Mouse (Mus musculus) gastrocnemius, adult 2 months (tissue): ENCODE measurements around the gene A530064D06Rik. TPM values are rescaled to one million over a fixed set of nuclear protein-coding genes. Genes with fewer than 3 reads are reported as not detected.
"Not testable (repeated sequence)": the region's sequence is repeated elsewhere in the genome, so short reads cannot be mapped to it uniquely, and the experiment has no call there.

Source experiments
- DNase-seq: peaks from one replicate; pipeline ENCODE4 v3.0.0; 2022
- H3K27ac ChIP-seq: fragments of 200-600 bp; 2 replicates; pipeline ENCODE4 v1.8.1; 2022; ENCODE audit warnings: mild to moderate bottlenecking
- H3K4me3 ChIP-seq: fragments of 200-600 bp; 2 replicates; pipeline ENCODE4 v1.8.1; 2022; ENCODE audit warnings: mild to moderate bottlenecking, moderate library complexity
- CTCF ChIP-seq: fragments of 200-600 bp; IDR thresholded peaks from 2 replicates; pipeline ENCODE4 v1.8.1; 2022; ENCODE audit warnings: antibody characterized with exemption, mild to moderate bottlenecking, moderate library complexity
- intact Hi-C: fragments of 180-260 bp; cut with DNase I; formaldehyde crosslinking; loops from one replicate; pipeline ENCODE4 v1.15.1; 2025
- long read RNA-seq, 2 experiments: library from polyadenylated mRNA; stranded (forward); transcript quantifications; one replicate each; pipeline ENCODE4 v2.0.0; 2021
- total RNA-seq, 2 experiments: library from RNA; stranded (reverse); gene quantifications; 2 replicates each; pipeline ENCODE4 v1.2.3; 2021

Gene A530064D06Rik
- not detected for total RNA-seq
- long read RNA-seq, experiment 1: 0 reads
- long read RNA-seq, experiment 2: 0 reads

- H3K4me3 ChIP-seq, DNase-seq, H3K27ac ChIP-seq, intact Hi-C loops: not testable (repeated sequence)
Observed at GRCm38 (mm10) chr17:48167103-48167502, at the start of gene A530064D06Rik. A530064D06Rik (minus strand) TSS chr17:48167275.

- intact Hi-C loops: no loop called here
- no peak for TF ChIP-seq CTCF
- DNase-seq: no peak
- Histone ChIP-seq H3K4me3 (no peak overlapping the region), H3K27ac (no peak overlapping the region)
Observed at GRCm38 (mm10) chr17:48215429-48215828, 48.4 kb upstream of the A530064D06Rik start.

- DNase-seq: no peak
- no peak overlapping the region for H3K27ac ChIP-seq
- no peak for TF ChIP-seq CTCF
- intact Hi-C loops: no loop called here
- no peak overlapping the region for H3K4me3 ChIP-seq
Observed at GRCm38 (mm10) chr17:48213511-48213910, 46.4 kb upstream of the A530064D06Rik start.

- Histone ChIP-seq H3K27ac (no peak overlapping the region), H3K4me3 (no peak overlapping the region)
- intact Hi-C loops: no loop called here
- no peak for TF ChIP-seq CTCF
- DNase-seq: no peak
Observed at GRCm38 (mm10) chr17:48212596-48212995, 45.5 kb upstream of the A530064D06Rik start.

GRCm38 (mm10) chr17:48203086-48203485 lies 36.0 kb upstream of the A530064D06Rik start:
- no peak overlapping the region for H3K4me3 ChIP-seq

GRCm38 (mm10) chr17:48192366-48192765 lies 25.3 kb upstream of the A530064D06Rik start:
- intact Hi-C loops: no loop called here
- no peak for TF ChIP-seq CTCF
- no peak for DNase-seq
- Histone ChIP-seq H3K4me3 (no peak overlapping the region), H3K27ac (no peak overlapping the region)

More at GRCm38 (mm10) chr17:48203086-48203485, 36.0 kb upstream of the A530064D06Rik start:
- no peak for DNase-seq
- no peak for TF ChIP-seq CTCF
- intact Hi-C loops: no loop called here
- H3K27ac ChIP-seq: no peak overlapping the region

GRCm38 (mm10) chr17:48185252-48185651 lies 18.2 kb upstream of the A530064D06Rik start:
- TF ChIP-seq CTCF: no peak
- no peak for DNase-seq
- Histone ChIP-seq H3K27ac (no peak overlapping the region), H3K4me3 (no peak overlapping the region)
- intact Hi-C loops: no loop called here

GRCm38 (mm10) chr17:48157382-48158076 lies 9.5 kb downstream of the A530064D06Rik start:
- H3K4me3 ChIP-seq: no peak overlapping the region
- no peak overlapping the region for H3K27ac ChIP-seq
- intact Hi-C loops: loop anchor here (2.0 kb wide), 1 partner anchor 23 kb away; no protein-coding TSS in a partner anchor
- DNase-seq: no peak
- no peak for TF ChIP-seq CTCF

GRCm38 (mm10) chr17:48146120-48146519 lies 21.0 kb downstream of the A530064D06Rik start, which contains the start of gene 9830107B12Rik:
9830107B12Rik (minus strand) TSS chr17:48146268.
- no peak for TF ChIP-seq CTCF
- Histone ChIP-seq H3K4me3 (no peak within 1 kb of the TSS), H3K27ac (no peak within 1 kb of the TSS)
- no peak for DNase-seq
- intact Hi-C loops: no loop called here

- intact Hi-C loops: no loop called here
- Histone ChIP-seq H3K4me3 (no peak overlapping the region), H3K27ac (no peak overlapping the region)
- TF ChIP-seq CTCF: no peak
- no peak for DNase-seq
Observed at GRCm38 (mm10) chr17:48132810-48133209, 34.3 kb downstream of the A530064D06Rik start.

GRCm38 (mm10) chr17:48120456-48120855 lies 46.6 kb downstream of the A530064D06Rik start:
- no peak overlapping the region for H3K27ac ChIP-seq
- intact Hi-C loops: no loop called here
- TF ChIP-seq CTCF: no peak
- H3K4me3 ChIP-seq: no peak overlapping the region
- no peak for DNase-seq

GRCm38 (mm10) chr17:48119656-48120055 lies 47.4 kb downstream of the A530064D06Rik start:
- TF ChIP-seq CTCF: peak; percentile 97
- DNase-seq: peak; percentile 82
- Histone ChIP-seq H3K27ac (no peak overlapping the region), H3K4me3 (no peak overlapping the region)
- intact Hi-C loops: no loop called here

- TF ChIP-seq CTCF: no peak
- intact Hi-C loops: no loop called here
- Histone ChIP-seq H3K4me3 (no peak overlapping the region), H3K27ac (no peak overlapping the region)
- no peak for DNase-seq
Observed at GRCm38 (mm10) chr17:48118570-48118969, 48.5 kb downstream of the A530064D06Rik start.
